Mouse (Mus musculus) T-helper 1 cell (primary cell): ENCODE results near the gene Onecut1.

Experiments used
- in situ Hi-C: fragments of 300-600 bp; cut with MboI, MseI; formaldehyde crosslinking; loops from one replicate; pipeline ENCODE4 v1.15.1; 2025; ENCODE audit warnings: high pct_unique_total_duplicates

The Onecut1 gene

GRCm38 (mm10) chr9:74861561-74861980 is at the start of gene Onecut1:
Gene Onecut1, plus strand, starts transcription at chr9:74861921.
- in situ Hi-C loops = no loop called here

GRCm38 (mm10) chr9:74819736-74820511 is 41.8 kb upstream of the Onecut1 start:
- in situ Hi-C loops = no loop called here

DNA sequence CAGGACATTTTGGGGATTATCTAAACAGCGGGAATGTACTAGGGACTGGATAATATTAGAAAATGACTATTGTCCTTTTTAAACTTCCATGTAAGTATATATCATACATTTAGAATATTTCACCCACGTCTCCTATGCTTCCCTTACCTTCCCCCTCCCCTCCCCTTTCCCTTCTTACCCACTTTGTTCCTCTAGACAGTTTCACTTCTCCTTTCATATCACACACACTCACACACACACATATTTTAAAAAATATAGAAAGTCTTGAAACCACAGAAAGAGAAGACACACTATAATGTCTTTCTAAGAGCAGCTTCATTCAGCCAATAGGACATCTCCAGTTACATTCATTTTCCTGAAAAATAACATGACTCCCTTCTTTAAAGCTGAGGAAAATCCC is 36.6 kb upstream of the Onecut1 start:
- in situ Hi-C loops = no loop called here

DNA sequence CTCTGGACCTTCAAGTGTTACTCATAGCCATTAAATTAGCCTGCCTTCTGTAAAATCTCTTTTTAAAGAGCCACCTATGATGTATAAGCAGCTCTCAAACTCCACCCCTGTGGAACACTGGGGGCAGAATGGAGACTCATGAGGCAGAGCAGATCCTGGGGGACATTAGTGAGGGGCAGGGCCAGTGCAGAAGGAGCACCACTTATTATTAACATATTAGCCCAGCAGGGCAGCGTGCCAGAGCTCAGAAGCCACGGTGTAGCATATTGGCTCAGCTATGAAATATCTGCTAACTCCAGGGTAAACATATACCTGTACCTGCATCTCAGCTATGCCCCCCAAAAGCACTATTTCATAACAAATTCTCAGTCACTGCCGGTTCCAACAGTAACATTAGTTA is 32.5 kb upstream of the Onecut1 start:
- in situ Hi-C loops = no loop called here

DNA sequence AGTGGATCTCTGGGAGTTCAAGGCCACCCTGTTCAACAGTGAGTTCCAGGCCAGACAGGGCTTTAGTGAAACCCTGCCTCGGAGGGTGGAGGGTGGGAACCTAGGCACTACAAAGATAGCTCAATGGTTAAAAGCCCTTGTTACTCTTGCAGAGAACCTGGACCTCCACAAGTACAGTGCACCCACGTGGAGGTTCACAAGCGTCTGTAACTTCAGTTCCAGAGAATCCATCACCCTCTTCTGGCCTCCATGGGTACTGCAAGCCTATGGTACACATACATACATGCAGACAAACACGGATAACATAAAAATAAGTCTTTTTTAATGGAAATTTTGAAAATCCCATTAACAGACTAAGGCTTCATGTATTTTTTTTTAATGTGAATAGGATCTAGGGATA is 18.8 kb upstream of the Onecut1 start:
- in situ Hi-C loops = no loop called here

- in situ Hi-C loops = no loop called here
These were observed 14.6 kb upstream of the Onecut1 start for GRCm38 (mm10) chr9:74846867-74847830.

DNA sequence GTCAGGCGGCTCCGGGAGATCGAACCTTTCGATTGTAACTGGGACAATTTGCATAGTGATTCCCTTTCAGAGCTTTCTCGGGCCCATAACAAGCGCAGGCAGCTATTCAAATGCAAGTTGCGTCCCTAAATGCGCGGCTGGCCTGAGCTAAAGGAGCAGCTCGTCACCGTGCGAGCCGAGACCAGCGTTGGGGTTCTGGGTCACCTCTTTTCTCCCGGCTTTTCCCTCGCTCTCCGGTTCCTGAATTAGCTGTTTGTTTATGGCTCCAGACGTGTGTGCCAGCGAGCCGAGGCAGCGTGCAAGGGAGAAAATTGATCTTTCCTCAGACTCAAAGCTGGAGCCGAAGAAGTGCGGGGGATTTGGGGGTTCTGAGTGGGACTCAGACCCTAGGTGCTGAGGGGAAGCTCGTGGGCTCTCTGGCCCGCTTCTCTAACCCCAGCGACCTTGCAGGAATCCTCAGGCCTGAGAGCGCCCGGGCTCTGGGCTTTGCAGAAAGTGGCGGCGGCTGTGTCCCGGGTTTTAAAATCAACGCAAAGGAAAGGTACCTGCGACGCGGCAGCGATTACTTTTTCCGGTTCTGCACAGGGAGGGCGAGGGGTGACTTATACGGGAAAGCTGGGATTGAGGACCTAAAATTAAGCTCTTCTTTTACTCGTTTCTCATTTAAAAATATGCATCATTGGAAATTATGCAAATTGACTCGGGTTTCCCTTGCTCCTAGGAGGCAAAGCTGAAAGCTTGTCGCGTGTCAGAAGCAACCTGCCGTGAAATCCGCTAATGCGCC is 13.1 kb upstream of the Onecut1 start:
- in situ Hi-C loops = no loop called here

DNA sequence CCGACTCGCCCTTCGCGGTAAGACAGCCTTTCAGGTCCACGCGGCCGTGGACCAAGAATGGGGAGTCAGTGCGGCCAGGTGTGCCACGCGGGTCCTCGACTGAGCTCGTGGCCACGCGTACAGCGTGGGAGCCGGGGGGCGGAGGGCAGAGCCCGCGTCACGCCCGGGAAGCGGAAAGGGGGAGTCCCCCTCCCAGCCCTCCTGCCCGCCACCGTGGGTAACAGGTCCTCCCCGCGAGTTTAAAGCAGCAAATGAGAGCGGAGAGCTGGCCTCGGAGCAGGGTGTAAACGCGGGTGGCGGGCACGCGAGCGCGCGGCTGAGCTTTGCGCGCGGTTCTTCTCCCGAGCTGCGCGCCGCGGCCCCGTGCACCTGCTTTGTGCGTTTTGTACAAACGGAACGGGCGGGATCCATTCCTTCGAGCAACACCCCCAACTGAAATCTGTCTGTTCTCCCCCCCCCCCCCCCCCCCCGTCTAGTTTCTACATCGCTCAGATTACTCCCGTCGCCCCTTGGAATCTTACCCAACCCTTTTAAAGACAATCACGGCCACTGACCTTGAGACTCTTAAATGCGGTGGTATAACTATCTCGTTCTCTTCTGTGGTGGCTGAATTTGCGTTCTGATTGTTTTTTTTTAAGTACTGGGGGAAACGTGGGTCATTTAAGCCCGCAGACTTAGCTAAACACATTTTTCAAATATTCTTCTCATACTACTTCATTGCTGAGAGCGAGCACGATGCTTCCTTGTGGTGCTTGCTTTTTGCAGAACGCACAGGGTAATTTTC is 12.3 kb upstream of the Onecut1 start:
- in situ Hi-C loops = no loop called here

DNA sequence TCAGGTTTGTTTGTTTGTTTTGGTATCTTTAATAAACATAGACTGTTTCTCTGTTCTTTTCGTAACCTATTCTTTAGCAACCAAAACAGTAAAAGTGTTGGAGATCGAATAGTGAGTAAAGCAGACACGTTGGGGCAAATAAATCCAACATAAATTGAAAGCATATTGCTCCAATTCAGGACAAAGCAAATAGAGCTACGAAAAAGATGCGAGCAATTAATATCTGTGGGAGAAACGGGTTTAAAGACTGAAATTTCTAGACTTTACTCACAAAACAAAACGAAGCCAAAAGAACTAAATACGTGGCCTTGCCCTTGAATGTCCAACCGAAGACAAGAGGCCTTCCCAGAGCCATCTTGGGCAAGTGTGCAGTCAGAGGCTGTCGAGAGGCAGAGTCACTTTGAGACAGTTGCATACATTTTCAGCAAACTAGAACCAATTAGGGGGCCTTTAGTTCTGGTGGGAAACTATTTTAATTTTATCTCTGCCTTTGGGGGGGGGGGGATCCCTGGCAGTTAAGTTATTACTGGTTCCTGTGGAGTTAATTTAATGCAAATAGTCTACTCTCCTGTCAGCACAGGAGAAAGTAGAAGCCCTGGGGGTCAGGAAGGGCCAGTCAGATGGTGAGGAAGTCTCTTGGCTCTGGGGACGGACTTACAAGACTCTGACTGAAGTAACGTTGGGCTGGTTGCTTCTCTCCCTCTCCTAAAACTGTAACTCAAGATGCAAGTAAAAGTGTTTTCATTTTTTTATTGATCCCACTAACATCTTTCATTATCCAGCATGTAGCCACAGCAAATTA is 11.5 kb upstream of the Onecut1 start:
- in situ Hi-C loops = no loop called here

GRCm38 (mm10) chr9:74850781-74851145 is 11.0 kb upstream of the Onecut1 start:
- in situ Hi-C loops = no loop called here

- in situ Hi-C loops = no loop called here
These were observed 10.1 kb upstream of the Onecut1 start for GRCm38 (mm10) chr9:74851601-74852000.

- in situ Hi-C loops = no loop called here
These were observed 9.4 kb upstream of the Onecut1 start for GRCm38 (mm10) chr9:74852361-74852760.

GRCm38 (mm10) chr9:74853191-74854072 is 8.3 kb upstream of the Onecut1 start:
- in situ Hi-C loops = no loop called here

- in situ Hi-C loops = no loop called here
These were observed 7.6 kb upstream of the Onecut1 start for GRCm38 (mm10) chr9:74854073-74854591.

DNA sequence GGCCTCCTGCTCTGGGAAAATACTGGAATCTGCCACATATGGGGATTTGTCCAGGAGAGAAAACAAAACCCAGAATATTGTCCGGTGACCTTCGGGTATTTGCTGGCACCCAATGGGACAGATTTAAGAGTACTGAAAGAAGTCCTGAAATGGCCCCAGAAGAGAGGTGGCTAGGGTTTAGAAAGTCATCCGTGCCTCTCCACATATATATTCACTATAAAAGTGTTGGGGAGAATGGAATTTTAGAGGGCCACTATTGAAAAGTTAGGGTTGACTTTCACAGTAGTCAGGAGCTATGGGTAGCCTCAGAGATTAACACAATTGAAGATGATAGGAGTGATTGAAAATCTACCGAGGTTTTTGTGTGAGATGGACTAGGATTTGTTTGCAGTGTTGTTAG is 6.3 kb upstream of the Onecut1 start:
- in situ Hi-C loops = no loop called here

- in situ Hi-C loops = no loop called here
These were observed 4.9 kb upstream of the Onecut1 start for GRCm38 (mm10) chr9:74856578-74857507.

- in situ Hi-C loops = no loop called here
These were observed 4.2 kb upstream of the Onecut1 start for GRCm38 (mm10) chr9:74857508-74857840.

DNA sequence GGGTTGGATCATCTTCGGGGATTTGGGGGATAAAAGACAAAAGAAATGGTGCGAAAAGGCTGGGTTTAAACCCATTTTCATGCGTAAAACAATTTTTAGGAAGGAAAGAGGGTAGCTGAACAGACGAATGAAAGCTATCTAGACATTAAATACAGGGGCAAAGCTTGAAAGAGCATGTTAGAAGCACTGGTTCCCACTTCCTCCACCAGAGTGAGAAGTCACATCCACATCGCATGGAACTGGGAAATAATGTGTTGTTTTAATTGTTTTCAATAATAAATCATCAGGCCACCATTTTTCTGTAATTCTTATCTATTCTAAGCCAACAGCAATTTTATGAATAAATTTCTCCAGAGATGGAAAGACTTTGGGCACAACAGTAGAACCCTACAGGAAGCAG is 3.6 kb upstream of the Onecut1 start:
- in situ Hi-C loops = no loop called here
